Mouse (Mus musculus) T-helper 2 cell (primary cell): ENCODE measurements at regions not wholly inside any gene's neighbourhood (a gene's known extent, or its start where the extent isn't known, plus 50 kb on each side); places are given as distances from the start of the nearest gene placed in this dataset.

Source experiments
- in situ Hi-C: fragments of 300-600 bp; cut with MboI, MseI; formaldehyde crosslinking; loops from one replicate; pipeline ENCODE4 v1.15.1; 2025; ENCODE audit warnings: high pct_unique_total_duplicates

DNA sequence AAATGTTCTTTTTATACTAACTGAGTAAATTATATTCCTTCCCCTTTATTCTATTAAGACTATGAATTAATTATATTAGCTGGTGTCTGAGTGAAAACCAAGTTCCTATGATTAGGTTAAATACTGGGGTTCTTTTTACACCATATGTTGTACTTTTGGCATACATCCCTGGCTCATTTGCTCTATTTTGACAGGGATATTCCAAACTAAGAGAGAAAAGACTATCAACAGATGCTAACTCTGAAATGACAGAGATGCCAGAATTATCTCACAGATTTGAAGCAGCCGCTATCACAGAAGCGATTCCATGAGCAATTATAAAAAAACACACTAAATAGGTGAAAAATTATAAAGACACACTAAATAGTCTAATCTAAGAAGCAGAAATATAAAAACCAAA, 119.0 kb upstream of the Irx4 start:
- in situ Hi-C loops = no loop called here

DNA sequence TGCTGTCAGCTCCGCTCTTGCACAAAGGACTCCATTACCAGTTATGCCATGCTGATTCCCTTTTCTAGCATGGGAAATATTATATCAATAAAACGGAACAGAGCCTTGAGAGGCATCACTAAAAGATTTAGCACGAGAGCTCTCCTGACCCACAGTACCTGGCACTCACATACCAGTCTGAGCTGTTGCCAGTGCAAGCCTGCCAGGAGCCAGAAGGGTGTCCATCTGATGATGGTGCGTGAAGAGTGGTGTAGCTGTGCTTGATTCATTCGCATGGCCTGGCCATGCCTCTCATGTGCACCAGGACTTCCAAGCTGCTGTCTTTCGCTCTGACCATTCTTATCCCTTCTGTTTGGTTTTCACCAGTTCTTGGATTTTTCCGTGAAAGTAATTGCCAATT, 102.3 kb upstream of the Irx4 start:
- in situ Hi-C loops = no loop called here

DNA sequence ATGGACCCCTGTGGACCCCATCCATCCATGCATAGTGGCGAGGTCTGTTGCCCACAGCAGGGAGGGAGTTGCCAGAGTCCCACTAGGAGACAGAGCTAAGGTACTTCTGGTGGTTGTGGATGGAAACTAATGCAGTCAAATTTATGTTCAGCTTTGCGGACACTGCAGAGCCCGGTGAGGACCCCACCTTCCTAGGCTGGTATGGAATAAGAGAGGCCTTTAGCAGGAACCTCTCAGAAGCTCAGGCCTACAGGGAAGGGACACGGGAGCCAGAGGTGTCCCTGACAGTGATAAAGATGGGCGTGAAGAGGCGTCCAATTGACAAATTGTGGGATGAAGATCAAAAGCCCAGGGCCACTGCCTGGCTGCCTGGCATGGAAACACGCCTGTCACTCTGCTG, 100.8 kb upstream of the Irx4 start:
- in situ Hi-C loops = no loop called here

DNA sequence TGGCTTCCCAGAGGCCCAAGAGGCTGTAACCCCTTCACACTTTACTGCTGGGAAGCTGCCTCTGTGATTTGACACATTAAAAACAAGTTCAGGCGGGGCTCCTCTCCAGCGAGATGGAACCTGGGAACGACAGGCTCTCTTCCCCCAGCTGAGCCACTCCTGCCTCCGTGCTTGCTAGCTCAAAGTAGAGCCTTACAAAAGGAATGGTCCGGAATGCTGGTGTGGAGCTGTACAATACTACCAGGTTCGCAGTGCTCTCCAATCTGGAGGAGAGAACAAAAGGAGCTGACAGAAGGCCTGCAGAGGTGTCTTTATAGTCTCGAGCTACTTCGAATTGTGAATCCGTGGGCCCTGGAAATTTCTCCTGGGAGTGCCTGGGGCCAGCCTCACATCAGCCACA, 100.4 kb upstream of the Irx4 start:
- in situ Hi-C loops = no loop called here

DNA sequence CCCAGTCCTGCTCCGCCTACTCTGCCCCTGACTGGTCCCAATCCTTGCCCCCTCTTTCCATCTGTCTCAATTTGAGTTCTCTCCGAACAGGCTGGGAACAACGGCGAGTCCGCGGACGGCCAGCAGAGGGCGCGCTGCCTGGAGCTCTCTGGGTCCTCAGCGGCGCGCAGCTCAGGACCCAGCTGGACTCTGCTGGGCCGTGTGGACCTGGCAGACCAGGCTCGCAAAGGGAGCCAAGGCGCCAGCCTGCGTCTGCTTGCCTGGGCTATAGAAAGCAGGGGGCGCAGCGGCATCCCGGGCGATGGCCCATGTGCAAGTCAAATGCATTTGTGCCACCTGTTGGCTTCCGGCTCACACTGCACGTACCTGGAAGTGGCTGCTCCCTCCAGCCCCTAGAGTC, 100.0 kb upstream of the Irx4 start:
- in situ Hi-C loops = no loop called here

DNA sequence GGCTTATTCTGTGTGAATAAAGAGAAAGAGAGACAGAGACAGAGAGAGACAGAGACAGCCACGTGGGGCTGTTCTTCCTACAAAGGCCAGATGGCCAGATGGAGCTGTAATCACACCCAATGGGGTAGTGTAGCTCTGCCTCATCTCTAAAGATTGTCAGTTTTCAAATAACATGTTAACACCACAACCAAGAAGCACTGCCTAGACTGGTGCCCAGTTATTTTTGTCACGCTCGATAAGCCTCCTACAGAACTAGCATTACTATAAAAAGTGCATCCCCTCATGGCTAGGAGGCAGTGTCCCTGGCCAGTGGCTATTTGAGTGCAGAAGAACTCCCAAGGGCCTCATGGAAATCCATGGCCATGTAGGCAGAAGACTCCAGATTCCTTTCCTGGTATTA, 90.0 kb upstream of the Irx4 start:
- in situ Hi-C loops = no loop called here

DNA sequence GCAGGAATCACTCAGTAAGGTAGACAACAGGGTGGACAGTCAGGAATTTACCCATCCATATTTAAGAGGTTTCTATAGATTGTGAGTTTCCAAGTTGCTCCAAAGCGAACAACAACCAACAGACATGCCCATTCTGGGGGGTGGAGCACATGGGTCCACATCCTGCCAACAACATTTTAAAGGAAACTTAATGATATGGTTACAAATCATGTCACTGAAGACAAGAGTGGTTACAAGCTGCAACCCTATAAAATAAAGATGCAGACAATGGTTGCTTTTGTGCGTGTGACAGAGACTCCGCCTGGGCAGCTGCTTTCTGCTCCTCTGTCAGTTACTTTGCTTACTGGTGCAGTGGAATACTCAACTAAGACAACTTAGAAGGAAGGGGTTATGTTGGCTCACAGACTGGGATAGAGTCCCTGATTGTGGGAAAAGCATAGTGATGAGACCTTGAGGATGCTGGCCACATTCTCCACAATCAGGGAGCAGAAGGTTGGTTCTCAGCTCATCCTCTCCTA, 52.3 kb upstream of the Irx4 start:
- in situ Hi-C loops = no loop called here
